Mouse (Mus musculus): ENCODE data around the gene Ptpn22. TPM values are rescaled to one million over a fixed set of nuclear protein-coding genes. Genes with fewer than 3 reads are reported as not detected.

The Ptpn22 gene
- total RNA-seq, 2 experiments from 2014 or later, result 0.49 to 0.52 TPM

GRCm38 (mm10) chr3:103916205-103916838 is 56.7 kb downstream of the Ptpn22 start:
- no peak for DNase-seq (ENCODE audit: low spot score in 2 of 2)

GRCm38 (mm10) chr3:103916839-103917237 is 57.2 kb downstream of the Ptpn22 start:
- DNase-seq (ENCODE audit: low spot score in 2 of 2), result no peak

- no peak for DNase-seq (ENCODE audit: low spot score in 2 of 2)
Observed at GRCm38 (mm10) chr3:103920094-103920493, 60.5 kb downstream of the Ptpn22 start.

- no peak for DNase-seq (ENCODE audit: low spot score in 2 of 2)
Observed at GRCm38 (mm10) chr3:103925302-103925701, 65.7 kb downstream of the Ptpn22 start.

- DNase-seq (ENCODE audit: low spot score in 2 of 2), result no peak
Observed at GRCm38 (mm10) chr3:103927511-103927910, 67.9 kb downstream of the Ptpn22 start.

GRCm38 (mm10) chr3:103944794-103945562 is 85.4 kb downstream of the Ptpn22 start:
- DNase-seq (ENCODE audit: low spot score in 2 of 2), result no peak

GRCm38 (mm10) chr3:103948666-103949065 is 89.1 kb downstream of the Ptpn22 start:
- DNase-seq (ENCODE audit: low spot score in 2 of 2), result no peak

GRCm38 (mm10) chr3:103960622-103961021 is 101.0 kb downstream of the Ptpn22 start:
- DNase-seq (ENCODE audit: low spot score in 2 of 2), result no peak

Other genes starting within 250 kb of the Ptpn22 start
- gene Atg4a-ps, start 213.7 kb upstream of the Ptpn22 start, total RNA-seq (2021), result 1 to 10 TPM in 1 of 2 experiments, not detected in 1; 9.2 TPM
- 10 to 100 TPM; 17.1 to 18.9 TPM for gene Olfml3, start 121.8 kb upstream of the Ptpn22 start, total RNA-seq (2021)
- not detected for gene Gm10964, start 120.4 kb upstream of the Ptpn22 start, total RNA-seq (2021)
- 10 to 100 TPM; 69.6 to 76.7 TPM for gene Hipk1, start 68.2 kb upstream of the Ptpn22 start, total RNA-seq (2021)
- 10 to 100 TPM in 1 of 2 experiments, 1 to 10 TPM in 1; 6.7 to 10.6 TPM for gene Dclre1b, start 50.4 kb upstream of the Ptpn22 start, total RNA-seq (2021)
- 10 to 100 TPM; 12.8 to 15.5 TPM for gene Ap4b1, start 50.3 kb upstream of the Ptpn22 start, total RNA-seq (2021)
- under 1 TPM; 0.20 to 0.21 TPM for gene Gm43064, start 50.2 kb upstream of the Ptpn22 start, total RNA-seq (2021)
- gene Bcl2l15, start 27.2 kb upstream of the Ptpn22 start, total RNA-seq (2021), result under 1 TPM in 1 of 2 experiments, not detected in 1; 0.23 TPM
- gene Rsbn1, start 54.3 kb downstream of the Ptpn22 start, total RNA-seq (2021), result 10 to 100 TPM in 1 of 2 experiments, 1 to 10 TPM in 1; 9.8 to 11.9 TPM
- 10 to 100 TPM; 17.7 to 18.3 TPM for gene Phtf1, start 108.3 kb downstream of the Ptpn22 start, total RNA-seq (2021)

All from gastrocnemius, postnatal 4 days (tissue).